Mouse (Mus musculus): ENCODE data around the gene Fam168a. TPM values are rescaled to one million over a fixed set of nuclear protein-coding genes. Genes with fewer than 3 reads are reported as not detected.

Gene Fam168a
- polyA plus RNA-seq, 1 experiment from 2014 or later, result 80.0 TPM

DNA sequence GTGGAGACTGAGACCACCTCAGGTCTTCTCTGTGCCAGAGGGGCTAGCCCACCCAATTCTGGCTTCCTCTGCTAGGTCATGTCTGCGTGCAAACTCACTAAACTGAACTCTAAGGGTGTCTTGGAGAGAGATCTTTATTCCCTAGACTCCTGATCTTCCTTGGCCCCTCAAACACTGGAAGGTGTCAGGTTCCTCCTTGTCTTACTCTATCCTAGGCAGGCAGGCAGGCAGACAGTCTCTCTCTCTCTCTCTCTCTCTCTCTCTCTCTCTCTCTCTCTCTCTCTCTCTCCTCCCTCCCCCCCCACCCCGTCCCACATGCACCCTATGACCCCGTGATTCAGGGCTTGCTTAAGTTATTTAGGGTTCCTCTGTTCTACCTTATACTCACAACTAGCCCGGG is 155.9 kb downstream of the Fam168a start:
- H3K27ac ChIP-seq, result no peak overlapping the region

DNA sequence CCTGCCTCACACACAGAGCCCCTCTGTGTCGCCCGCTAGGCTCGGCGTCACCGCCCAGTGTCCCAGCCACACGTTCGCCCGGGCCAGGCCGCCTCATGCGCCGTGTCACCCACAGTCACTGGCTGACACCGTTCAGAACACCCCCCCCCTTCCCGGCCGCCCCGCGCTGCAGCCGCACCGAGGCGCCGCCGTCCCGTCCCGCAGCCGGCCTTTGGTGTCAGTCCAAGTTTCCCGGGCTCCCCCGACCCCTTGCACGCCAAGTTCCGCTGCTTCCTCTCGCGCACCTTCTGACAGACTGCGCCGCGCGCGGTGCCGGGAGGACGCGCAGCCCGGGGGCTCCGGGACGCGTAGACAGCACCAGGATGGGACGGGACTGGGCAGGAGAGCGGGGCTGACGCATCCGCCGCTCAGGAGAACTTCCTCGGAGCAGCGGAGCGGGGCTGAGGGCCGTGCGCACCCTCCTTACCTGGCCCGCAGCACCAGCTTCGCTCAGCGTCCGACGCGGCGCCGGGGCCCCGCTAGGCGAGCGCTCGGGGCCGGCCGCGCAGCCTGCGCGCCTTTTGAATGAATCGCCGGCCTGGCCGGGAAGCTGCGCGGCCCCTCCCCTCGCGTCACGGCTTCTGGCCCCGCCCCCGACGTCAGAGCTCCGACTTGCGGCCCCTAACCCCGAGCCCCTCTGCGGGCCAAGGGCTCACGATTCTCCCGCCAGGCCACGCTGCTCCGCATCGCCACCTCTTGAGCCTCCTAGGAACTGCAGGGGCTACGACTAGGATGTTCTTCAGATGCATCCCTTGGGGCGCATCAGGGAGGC is 156.6 kb downstream of the Fam168a start, which contains the start of gene Relt:
Gene Relt, minus strand, starts transcription at position 619 of the 811 bp plus-strand sequence.
- Histone ChIP-seq H3K36me3 (ENCODE audit: poor library complexity, severe bottlenecking) (no peaks in the 10 kb centered on the region), H3K4me3 (peak within 1 kb of the TSS; percentile 73), H3K4me1 (peaks cover 9% of the 10 kb centered on the region), H3K9ac (peak within 1 kb of the TSS; percentile 85), H3K27ac (peak within 1 kb of the TSS; percentile 70), H3K9me3 (replicated peaks) (no peaks in the 10 kb centered on the region), H3K27me3 (no peaks in the 10 kb centered on the region), H3K4me2 (peak within 1 kb of the TSS; percentile 96)
- WGBS, result under 1% methylated on average over 81 of the region's 91 CpGs
- ATAC-seq, result peak; percentile 92

More for the DNA sequence above, 155.9 kb downstream of the Fam168a start:
- H3K9me3 ChIP-seq (replicated peaks), result no peaks in the 10 kb centered on the region
- H3K9ac ChIP-seq, result peak overlapping the region; percentile 85
- no peaks in the 10 kb centered on the region for H3K36me3 ChIP-seq (ENCODE audit: poor library complexity, severe bottlenecking)
- ATAC-seq, result no peak
- H3K27me3 ChIP-seq, result no peaks in the 10 kb centered on the region
- WGBS, result 4% methylated on average over 4 of the region's 4 CpGs
- peaks cover 9% of the 10 kb centered on the region for H3K4me1 ChIP-seq
- peak overlapping the region; percentile 73 for H3K4me3 ChIP-seq
- peak overlapping the region; percentile 96 for H3K4me2 ChIP-seq

DNA sequence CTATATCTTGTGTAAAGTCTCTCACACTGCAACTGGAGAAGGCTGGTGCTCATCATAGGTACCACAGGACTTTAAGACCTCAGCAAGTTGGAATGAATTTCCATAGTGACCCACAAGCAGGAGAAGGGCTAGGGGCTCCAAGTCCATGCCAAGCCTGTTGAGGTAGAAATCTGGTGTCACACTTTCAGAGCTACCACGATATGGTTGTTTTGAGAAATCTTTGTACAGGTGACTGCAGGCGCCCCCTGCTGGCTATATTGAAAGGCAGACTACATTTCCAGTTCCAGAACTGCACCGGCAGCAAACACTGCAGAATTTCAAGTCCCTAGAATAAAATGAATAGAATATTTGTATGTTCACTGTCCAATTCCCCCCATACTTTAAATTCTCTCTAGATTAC is 160.2 kb downstream of the Fam168a start:
- ATAC-seq, result no peak
- Histone ChIP-seq H3K27me3 (no peaks in the 10 kb centered on the region), H3K4me1 (peaks cover 9% of the 10 kb centered on the region), H3K27ac (no peak overlapping the region), H3K9ac (no peak overlapping the region), H3K36me3 (ENCODE audit: poor library complexity, severe bottlenecking) (no peaks in the 10 kb centered on the region), H3K4me2 (no peak overlapping the region), H3K4me3 (no peak overlapping the region), H3K9me3 (replicated peaks) (no peaks in the 10 kb centered on the region)
- WGBS, result 14% methylated on average over 3 of the region's 3 CpGs

DNA sequence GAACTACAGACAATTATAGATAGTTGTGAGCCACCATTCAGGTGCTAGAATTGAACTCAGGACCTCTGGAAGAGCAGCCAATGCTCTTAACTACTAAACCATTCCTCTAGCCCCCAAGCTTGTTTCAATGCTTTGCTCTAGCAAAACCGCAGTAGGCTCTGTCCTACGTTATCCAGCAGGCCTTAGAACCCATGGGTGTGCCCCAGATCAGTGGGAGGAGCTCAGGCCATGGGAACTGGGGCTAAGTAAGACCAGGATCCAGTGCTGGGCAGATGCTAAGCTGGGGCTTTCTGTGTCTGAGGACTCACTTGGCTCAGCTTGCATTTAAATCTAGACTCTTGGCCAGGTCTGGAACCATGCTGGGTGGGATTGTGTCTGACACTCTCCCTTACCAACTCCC is 161.1 kb downstream of the Fam168a start:
- no peaks in the 10 kb centered on the region for H3K9me3 ChIP-seq (replicated peaks)
- no peaks in the 10 kb centered on the region for H3K27me3 ChIP-seq
- H3K27ac ChIP-seq, result no peak overlapping the region
- peaks cover 2% of the 10 kb centered on the region for H3K4me1 ChIP-seq
- H3K36me3 ChIP-seq (ENCODE audit: poor library complexity, severe bottlenecking), result peaks cover 5% of the 10 kb centered on the region
- no peak overlapping the region for H3K9ac ChIP-seq
- WGBS, result 58% methylated on average over 2 of the region's 2 CpGs
- no peak overlapping the region for H3K4me3 ChIP-seq
- no peak overlapping the region for H3K4me2 ChIP-seq
- no peak for ATAC-seq

DNA sequence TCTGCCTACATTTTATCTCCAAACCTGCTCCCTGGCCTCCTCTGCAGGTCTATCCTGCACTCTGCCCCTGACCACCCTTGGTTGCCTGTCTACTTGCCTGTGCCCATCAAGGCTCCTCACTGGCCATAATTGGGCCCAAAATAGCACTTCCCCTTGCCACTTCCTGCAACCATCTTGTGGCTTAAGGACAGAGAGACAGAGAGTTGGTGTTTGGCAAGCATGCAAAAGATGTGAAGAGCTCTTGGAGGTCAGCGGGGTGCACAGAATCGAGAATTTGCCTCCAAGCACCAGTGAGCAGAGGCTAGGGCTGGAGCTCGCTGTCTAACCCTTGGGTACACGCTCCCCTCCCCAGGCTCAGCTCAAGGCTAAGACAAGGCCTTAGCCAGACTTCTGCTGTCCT is 162.1 kb downstream of the Fam168a start:
- Histone ChIP-seq H3K27me3 (no peaks in the 10 kb centered on the region), H3K27ac (no peak overlapping the region), H3K36me3 (ENCODE audit: poor library complexity, severe bottlenecking) (peaks cover 15% of the 10 kb centered on the region), H3K4me1 (no peaks in the 10 kb centered on the region), H3K4me3 (no peak overlapping the region), H3K9ac (no peak overlapping the region), H3K4me2 (no peak overlapping the region), H3K9me3 (replicated peaks) (no peaks in the 10 kb centered on the region)
- 75% methylated on average over 4 of the region's 4 CpGs for WGBS
- ATAC-seq, result no peak

DNA sequence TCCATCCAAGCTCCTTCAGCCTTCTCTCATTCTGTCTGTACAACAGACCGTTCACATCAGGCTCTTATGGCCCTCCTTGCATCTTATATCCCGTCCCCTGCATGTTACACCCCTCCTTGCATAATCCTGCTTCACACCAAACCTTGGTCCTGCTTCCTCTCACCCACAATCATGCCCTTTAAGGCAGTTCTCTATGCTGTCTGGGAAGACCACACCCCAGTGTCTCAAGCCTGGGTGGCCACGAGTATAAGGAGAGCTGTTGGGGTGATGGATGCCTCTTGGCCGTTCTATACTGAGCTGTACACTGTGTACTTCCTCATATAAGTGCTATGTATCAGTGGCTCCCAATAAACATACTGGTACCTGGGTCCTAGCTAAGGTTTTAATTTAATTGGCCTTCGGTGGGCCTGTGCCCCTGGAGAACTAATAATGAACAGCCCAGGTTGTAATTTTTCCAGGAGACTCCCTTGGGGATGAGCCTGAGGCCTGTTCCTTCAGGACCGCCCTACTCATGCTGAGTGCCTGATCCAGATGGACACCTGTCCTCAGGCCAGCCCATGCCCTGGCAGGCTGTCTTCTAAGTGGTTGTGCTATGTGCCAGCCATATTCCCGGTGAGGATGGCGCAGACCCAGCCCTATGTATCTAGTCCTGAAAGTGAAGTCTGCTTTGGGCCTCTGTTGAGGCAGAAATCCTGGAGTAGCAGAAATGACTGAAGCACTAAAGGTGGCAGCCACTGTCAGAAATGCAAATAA is 163.6 kb downstream of the Fam168a start:
- 92% methylated on average over 8 of the region's 8 CpGs for WGBS
- no peak overlapping the region for H3K9ac ChIP-seq
- no peaks in the 10 kb centered on the region for H3K27me3 ChIP-seq
- H3K4me3 ChIP-seq, result no peak overlapping the region
- no peaks in the 10 kb centered on the region for H3K4me1 ChIP-seq
- peaks cover 21% of the 10 kb centered on the region for H3K36me3 ChIP-seq (ENCODE audit: poor library complexity, severe bottlenecking)
- no peak overlapping the region for H3K27ac ChIP-seq
- H3K9me3 ChIP-seq (replicated peaks), result no peaks in the 10 kb centered on the region
- no peak for ATAC-seq
- no peak overlapping the region for H3K4me2 ChIP-seq

DNA sequence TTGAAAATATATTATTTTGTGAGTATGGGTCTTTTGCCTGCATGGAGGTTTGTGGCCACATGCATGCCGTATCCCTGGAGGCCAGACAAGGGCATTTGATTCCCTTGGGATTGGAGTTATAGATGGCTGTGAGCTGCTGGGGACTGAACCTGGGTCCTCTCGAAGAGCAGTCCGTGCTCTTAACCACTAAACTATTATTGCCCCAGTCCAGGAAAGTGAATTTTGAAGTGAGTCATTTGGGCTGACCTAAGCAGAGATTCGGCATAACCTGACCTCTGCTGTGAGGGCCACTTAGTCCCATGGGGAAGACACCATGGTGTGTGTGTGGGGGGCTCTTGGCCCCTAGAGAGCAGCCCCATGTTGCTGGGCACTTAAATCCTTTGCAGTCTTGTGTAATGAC is 164.9 kb downstream of the Fam168a start:
- H3K27me3 ChIP-seq, result no peaks in the 10 kb centered on the region
- no peaks in the 10 kb centered on the region for H3K4me1 ChIP-seq
- peaks cover 31% of the 10 kb centered on the region for H3K36me3 ChIP-seq (ENCODE audit: poor library complexity, severe bottlenecking)
- no peak overlapping the region for H3K4me3 ChIP-seq
- H3K4me2 ChIP-seq, result no peak overlapping the region
- no peaks in the 10 kb centered on the region for H3K9me3 ChIP-seq (replicated peaks)
- H3K27ac ChIP-seq, result no peak overlapping the region
- 93% methylated on average over 4 of the region's 4 CpGs for WGBS
- ATAC-seq, result no peak
- no peak overlapping the region for H3K9ac ChIP-seq

DNA sequence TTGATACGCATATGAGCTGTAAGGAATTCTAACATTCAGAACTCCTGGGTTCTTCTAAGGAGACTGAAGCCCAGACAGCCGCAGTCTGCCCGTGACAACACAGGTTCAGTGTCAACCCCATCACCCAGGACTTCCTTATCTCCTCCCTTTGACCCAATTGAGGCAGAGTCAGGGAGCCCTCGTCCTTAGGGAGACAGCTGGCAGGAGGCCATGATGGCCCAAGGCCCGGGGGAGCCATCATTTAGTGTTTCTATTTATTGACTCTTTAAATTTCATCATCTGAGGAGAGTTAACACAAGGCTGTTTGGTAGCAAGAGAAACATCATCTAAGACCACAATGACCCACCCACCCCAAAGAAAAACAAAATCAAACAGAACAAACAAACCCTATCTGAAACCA is 165.5 kb downstream of the Fam168a start:
- Histone ChIP-seq H3K9ac (no peak overlapping the region), H3K4me2 (no peak overlapping the region), H3K4me1 (no peaks in the 10 kb centered on the region), H3K27me3 (no peaks in the 10 kb centered on the region), H3K36me3 (ENCODE audit: poor library complexity, severe bottlenecking) (peaks cover 36% of the 10 kb centered on the region), H3K4me3 (no peak overlapping the region), H3K27ac (no peak overlapping the region), H3K9me3 (replicated peaks) (no peaks in the 10 kb centered on the region)
- 91% methylated on average over 5 of the region's 5 CpGs for WGBS
- no peak for ATAC-seq

DNA sequence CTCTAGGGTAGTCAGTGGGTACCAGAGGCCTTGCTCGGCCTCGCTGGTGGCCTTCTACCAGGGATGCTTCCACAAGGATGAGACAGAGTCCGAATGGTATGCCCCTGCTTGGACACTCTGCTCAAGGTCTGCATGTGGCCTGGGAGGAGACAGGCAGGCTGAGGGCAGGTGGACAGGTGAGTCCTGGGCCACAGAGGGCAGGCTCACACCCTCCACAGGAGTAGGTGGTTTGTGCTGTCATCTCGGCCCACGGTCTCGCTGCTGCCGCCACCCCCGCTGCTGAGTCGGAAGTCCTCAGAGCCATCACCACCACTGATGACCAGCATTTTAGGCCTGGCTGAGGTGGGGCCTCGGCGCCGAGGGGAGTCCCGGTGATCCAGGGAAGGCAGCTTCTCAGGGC is 166.8 kb downstream of the Fam168a start:
- no peaks in the 10 kb centered on the region for H3K4me1 ChIP-seq
- no peak overlapping the region for H3K9ac ChIP-seq
- ATAC-seq, result no peak
- no peaks in the 10 kb centered on the region for H3K9me3 ChIP-seq (replicated peaks)
- no peak overlapping the region for H3K4me2 ChIP-seq
- H3K27ac ChIP-seq, result no peak overlapping the region
- 94% methylated on average over 13 of the region's 13 CpGs for WGBS
- H3K4me3 ChIP-seq, result no peak overlapping the region
- peaks cover 49% of the 10 kb centered on the region for H3K36me3 ChIP-seq (ENCODE audit: poor library complexity, severe bottlenecking)
- no peaks in the 10 kb centered on the region for H3K27me3 ChIP-seq

DNA sequence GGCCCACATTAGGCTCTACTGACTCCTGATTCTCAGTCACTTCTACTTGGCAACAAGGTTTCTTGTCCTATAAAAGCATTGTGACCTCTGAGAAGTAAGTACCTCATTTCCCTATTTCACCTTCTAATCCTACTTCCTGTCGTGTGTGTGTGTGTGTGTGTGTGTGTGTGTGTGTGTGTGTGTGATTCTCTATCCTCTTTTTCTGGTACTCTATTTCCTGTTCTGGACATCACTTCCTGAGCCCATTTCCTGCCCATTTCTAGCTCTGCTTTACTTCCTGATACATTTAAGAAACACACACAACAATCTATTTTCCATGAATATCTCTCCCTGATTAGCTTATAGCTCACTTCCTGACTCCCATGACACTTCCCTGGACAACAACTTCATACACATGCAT is 169.4 kb downstream of the Fam168a start:
- Histone ChIP-seq H3K9ac (no peak overlapping the region), H3K36me3 (ENCODE audit: poor library complexity, severe bottlenecking) (peaks cover 73% of the 10 kb centered on the region), H3K4me1 (peaks cover 4% of the 10 kb centered on the region; the same call in 1 of the 2 replicates), H3K27ac (no peak overlapping the region), H3K4me2 (no peak overlapping the region), H3K27me3 (no peaks in the 10 kb centered on the region), H3K4me3 (no peak overlapping the region), H3K9me3 (replicated peaks) (no peaks in the 10 kb centered on the region)
- ATAC-seq, result no peak
- 93% methylated on average over 1 of the region's 1 CpGs for WGBS

DNA sequence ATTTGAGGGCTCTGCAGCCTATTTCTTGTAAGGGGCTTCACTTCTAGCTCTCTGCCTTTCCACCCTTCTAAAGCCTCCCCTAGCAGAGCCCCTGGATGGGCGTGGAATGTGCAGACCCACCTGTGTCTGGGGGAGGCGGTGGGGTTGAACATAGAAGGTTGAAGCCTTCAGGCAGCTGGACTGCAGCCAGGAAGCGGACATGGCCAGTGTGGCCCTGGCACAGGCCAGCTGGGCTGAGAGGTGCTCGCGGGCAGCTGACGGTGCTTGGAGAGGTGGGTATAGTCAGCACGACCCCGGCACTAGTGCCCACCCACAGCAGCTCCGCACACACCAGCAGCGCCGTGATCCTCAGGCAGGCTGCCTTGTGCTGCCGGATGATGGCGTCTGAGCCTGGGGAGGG is 169.9 kb downstream of the Fam168a start:
- no peak overlapping the region for H3K4me3 ChIP-seq
- H3K4me1 ChIP-seq, result peaks cover 4% of the 10 kb centered on the region; the same call in 1 of the 2 replicates
- no peaks in the 10 kb centered on the region for H3K9me3 ChIP-seq (replicated peaks)
- ATAC-seq, result no peak
- 92% methylated on average over 13 of the region's 13 CpGs for WGBS
- H3K27me3 ChIP-seq, result no peaks in the 10 kb centered on the region
- H3K9ac ChIP-seq, result no peak overlapping the region
- no peak overlapping the region for H3K27ac ChIP-seq
- H3K36me3 ChIP-seq (ENCODE audit: poor library complexity, severe bottlenecking), result peaks cover 78% of the 10 kb centered on the region
- H3K4me2 ChIP-seq, result no peak overlapping the region

DNA sequence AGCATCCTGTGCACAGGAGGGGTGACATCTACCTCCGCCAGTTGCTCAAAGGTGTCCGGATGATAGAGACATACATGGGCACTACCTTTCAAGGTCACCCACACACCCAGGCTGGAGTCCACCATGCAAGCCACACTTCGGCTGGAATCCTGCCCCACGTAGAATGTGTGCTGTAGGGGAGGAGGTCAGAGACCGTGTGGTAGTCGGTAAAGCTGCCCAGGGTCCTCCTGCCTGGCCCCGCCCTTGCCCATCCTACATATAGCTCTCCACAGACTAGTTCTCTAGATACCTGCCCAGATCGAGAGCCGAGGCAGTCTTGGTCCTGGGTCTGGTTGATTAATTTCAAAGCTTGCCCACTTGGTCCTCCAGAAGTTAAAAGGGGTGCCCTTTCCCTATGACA is 170.3 kb downstream of the Fam168a start:
- no peak overlapping the region for H3K27ac ChIP-seq
- no peaks in the 10 kb centered on the region for H3K27me3 ChIP-seq
- 95% methylated on average over 9 of the region's 9 CpGs for WGBS
- no peak overlapping the region for H3K4me2 ChIP-seq
- H3K36me3 ChIP-seq (ENCODE audit: poor library complexity, severe bottlenecking), result peaks cover 83% of the 10 kb centered on the region
- H3K4me1 ChIP-seq, result peaks cover 4% of the 10 kb centered on the region; the same call in 1 of the 2 replicates
- no peak overlapping the region for H3K9ac ChIP-seq
- no peaks in the 10 kb centered on the region for H3K9me3 ChIP-seq (replicated peaks)
- no peak overlapping the region for H3K4me3 ChIP-seq
- no peak for ATAC-seq
